Mouse (Mus musculus) G1E-ER4 (cell line): ENCODE results near the gene G6pc. TPM values are rescaled to one million over a fixed set of nuclear protein-coding genes. Genes with fewer than 3 reads are reported as not detected.

Experiments
- GATA1 ChIP-seq: IDR thresholded peaks from one replicate; pipeline ENCODE4 v1.8.0; 2012; ENCODE audit warnings: low read length, inconsistent platforms
- polyA plus RNA-seq: library from polyadenylated mRNA; stranded (reverse); fragments of >175 nt; gene quantifications from 2 replicates; pipeline ENCODE4 v1.2.3, GENCODE M21; 2012

Gene G6pc
- polyA plus RNA-seq, 1 experiment: not detected

GRCm38 (mm10) chr11:101353436-101353835 is 13.9 kb upstream of the G6pc start:
- no peak for TF ChIP-seq GATA1

- no peak for TF ChIP-seq GATA1
Measured at GRCm38 (mm10) chr11:101354438-101355010, 12.8 kb upstream of the G6pc start.

- TF ChIP-seq GATA1: no peak
Measured at GRCm38 (mm10) chr11:101355916-101356315, 11.4 kb upstream of the G6pc start.

- TF ChIP-seq GATA1: no peak
Measured at GRCm38 (mm10) chr11:101357505-101358182, 9.7 kb upstream of the G6pc start.

- no peak for TF ChIP-seq GATA1
Measured at GRCm38 (mm10) chr11:101359776-101360175, 7.6 kb upstream of the G6pc start.

GRCm38 (mm10) chr11:101360651-101361113 is 6.7 kb upstream of the G6pc start:
- no peak for TF ChIP-seq GATA1

GRCm38 (mm10) chr11:101364531-101364931 is 2.8 kb upstream of the G6pc start:
- no peak for TF ChIP-seq GATA1

- no peak for TF ChIP-seq GATA1
Measured at GRCm38 (mm10) chr11:101370141-101370540, 2.8 kb downstream of the G6pc start.

GRCm38 (mm10) chr11:101374421-101374938 is 7.1 kb downstream of the G6pc start:
- no peak for TF ChIP-seq GATA1

GRCm38 (mm10) chr11:101378926-101379325 is 11.6 kb downstream of the G6pc start:
- TF ChIP-seq GATA1: no peak

- no peak for TF ChIP-seq GATA1
Measured at GRCm38 (mm10) chr11:101381817-101382216, 14.5 kb downstream of the G6pc start.

GRCm38 (mm10) chr11:101395110-101395509 is 27.7 kb downstream of the G6pc start:
- TF ChIP-seq GATA1: no peak

- TF ChIP-seq GATA1: no peak
Measured at GRCm38 (mm10) chr11:101415306-101415705, 47.9 kb downstream of the G6pc start.

GRCm38 (mm10) chr11:101416433-101417100 is 49.2 kb downstream of the G6pc start:
- no peak for TF ChIP-seq GATA1

GRCm38 (mm10) chr11:101417101-101417855 is 49.9 kb downstream of the G6pc start, which contains the start of gene Aarsd1:
Gene Aarsd1 (minus strand): TSS chr11:101417615.
- no peak for TF ChIP-seq GATA1

GRCm38 (mm10) chr11:101418991-101419390 is 51.6 kb downstream of the G6pc start:
- no peak for TF ChIP-seq GATA1
